Mouse (Mus musculus) common myeloid progenitor, adult 5-6 weeks (primary cell): ENCODE results near the gene Polg2. TPM values are rescaled to one million over a fixed set of nuclear protein-coding genes. Genes with fewer than 3 reads are reported as not detected.
"Not testable (repeated sequence)": the region's sequence is repeated elsewhere in the genome, so short reads cannot be mapped to it uniquely, and the experiment has no call there.

Source experiments
- ATAC-seq: replicated peaks from 2 replicates; pipeline ENCODE4 v1.8.0; 2016; ENCODE audit warnings: low read depth, mild to moderate bottlenecking, moderate TSS enrichment, inconsistent platforms; ENCODE audit not compliant: poor library complexity, severe bottlenecking
- total RNA-seq: library from RNA; stranded (forward); fragments of 200-1000, 187-1606 nt; gene quantifications from 2 replicates; pipeline ENCODE4 v1.2.3, GENCODE M21; 2017

Polg2 gene
- total RNA-seq, result 12.6 and 16.8 TPM in 2 replicates

DNA sequence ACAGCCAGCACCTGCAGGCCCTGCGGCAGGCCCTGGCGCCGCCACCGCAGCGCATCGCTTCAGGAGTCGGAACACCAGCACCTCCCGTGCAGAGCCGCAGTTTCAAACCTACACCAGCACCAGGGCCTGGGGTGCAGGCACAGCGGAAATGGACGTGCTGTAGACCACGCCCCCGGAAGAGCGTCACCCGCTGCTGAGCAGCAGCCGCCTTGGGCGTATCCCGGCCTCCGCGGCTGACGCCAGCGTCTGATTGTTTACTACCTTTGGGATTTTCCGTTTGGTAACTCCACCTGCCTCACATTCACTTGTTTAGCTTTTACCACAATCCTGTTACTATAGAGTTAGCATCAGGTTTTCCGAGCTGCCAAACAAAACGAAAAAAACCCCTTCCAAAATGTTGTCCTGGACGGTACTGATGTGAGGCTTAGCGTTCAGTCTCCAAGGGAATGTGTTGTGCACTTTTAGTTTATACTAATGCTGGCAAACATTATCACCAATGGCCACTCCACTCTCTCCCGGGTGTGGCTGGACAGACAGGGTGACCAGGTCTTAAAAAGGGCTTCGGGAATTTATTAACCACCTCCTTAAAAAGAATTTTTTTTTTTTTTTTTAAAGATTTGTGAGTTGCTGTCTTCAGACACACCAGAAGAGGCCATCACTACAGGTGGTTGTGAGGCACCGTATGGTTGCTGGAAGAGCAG is at the start of gene Polg2:
Polg2 (minus strand) TSS at position 150 of the 701 bp plus-strand sequence.
- ATAC-seq, result peak; percentile 80

DNA sequence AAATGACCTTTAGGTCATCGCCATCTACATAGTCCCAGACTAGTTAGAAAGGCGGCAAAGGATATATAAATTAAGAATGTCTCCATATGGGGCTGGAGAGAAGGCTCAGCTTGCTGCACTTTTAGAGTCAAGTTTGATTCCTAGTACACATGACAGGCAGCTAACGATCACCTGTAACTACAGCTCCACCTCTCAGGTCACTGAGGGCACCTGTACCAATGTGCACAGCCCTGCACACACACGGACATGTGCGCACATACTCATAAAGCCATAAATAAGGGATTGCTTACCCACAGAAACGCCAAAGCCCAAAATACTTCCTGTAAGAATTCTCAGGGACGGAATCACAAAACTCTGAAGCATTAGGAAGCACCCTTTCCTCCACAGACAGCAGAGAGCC is 48.7 kb upstream of the Polg2 start:
- ATAC-seq, result no peak

DNA sequence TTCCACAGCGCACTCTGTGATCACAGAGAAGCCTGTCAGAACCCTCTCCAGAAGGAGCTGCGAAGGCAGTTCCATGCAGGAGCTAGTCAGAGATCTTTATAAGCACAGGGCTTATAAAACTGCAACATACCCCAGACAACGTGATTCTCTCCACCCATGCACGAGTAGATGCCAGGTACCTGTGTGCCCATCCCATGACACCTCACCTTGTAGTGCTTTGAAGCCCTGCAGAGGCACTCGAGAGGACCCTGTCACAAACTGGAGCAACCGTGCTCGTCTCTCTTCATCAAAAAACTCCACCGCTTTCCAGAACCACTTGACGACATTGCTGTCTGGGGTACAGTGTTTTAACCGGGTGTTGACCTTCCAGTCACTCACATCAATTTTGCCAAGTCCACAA is 45.1 kb upstream of the Polg2 start:
- ATAC-seq, result no peak

DNA sequence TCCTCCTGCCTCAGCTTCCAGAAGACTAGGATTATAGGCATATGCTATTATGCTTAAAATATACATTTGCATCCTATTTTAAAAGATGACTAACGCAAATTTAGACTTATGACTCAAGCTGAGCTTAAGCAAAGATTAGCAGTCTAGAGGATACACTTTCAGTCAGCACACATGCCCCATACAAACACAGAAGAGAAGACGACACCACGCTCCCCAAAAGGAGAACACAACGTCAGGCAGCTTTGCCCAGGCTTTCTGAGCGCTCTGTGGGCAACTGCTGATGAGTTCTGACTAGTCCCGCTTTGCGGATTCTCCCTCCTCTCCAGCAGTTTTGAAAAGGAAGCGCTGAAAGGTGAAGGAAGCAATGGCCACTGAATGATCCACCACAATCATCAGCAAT is 44.4 kb upstream of the Polg2 start:
- ATAC-seq, result no peak

DNA sequence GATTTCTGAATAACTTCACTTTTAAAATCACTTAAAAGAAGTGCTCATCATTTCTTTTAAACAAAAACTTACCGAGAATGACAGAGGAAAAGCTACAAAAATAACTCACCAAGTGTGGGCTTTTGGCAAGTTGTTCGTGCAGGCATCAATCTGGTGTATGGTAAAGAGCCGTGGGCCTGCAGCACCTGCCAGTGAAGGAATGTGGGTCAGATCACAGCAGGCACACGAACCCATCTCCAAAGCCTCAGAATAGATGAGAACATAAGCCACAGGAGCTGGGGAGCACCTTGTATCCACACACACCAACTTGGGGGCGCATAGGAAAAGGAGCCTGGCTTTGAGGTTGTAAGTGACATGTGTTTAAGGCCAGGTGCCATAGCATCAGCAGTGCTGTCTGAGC is 43.6 kb upstream of the Polg2 start:
- ATAC-seq, result no peak

DNA sequence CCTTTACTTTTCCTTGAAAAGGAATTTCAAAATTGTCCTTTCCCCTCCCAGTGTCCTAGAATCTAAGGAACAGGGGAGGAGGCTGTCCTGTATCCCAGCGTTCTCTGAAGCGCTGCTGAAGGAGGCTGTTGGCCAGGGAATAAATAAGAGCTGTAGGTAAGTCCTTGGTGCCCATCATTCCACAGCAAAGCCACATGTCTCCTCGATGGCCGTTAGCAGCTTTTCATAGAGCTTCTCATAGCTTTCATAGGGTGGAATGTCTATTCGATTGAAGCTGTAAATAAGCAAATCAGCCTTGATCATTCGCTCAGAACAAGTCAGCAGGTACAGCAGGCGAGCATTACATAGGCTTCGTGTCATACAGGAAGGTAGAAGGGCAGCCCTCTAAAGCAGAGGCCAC is 43.2 kb upstream of the Polg2 start:
- ATAC-seq, result no peak

DNA sequence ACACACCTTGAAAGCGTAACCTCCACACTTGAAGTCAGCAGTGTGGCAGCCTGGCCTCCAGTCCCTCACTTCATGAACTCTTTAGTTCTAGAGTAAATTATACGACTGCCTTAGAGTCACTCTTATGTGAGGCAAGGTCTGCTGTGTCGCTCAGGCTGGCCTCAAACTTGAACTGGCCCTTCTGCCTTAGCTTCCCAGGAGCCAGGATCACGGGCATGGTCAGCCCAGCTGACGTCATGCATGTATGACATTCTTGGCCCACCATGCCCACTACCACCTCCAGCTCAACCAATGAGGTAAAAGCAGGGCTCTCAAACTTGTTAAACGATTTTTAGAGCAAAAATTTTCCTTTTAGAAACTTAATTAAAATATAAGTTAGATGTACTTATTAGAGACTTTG is 42.1 kb upstream of the Polg2 start:
- ATAC-seq, result no peak

DNA sequence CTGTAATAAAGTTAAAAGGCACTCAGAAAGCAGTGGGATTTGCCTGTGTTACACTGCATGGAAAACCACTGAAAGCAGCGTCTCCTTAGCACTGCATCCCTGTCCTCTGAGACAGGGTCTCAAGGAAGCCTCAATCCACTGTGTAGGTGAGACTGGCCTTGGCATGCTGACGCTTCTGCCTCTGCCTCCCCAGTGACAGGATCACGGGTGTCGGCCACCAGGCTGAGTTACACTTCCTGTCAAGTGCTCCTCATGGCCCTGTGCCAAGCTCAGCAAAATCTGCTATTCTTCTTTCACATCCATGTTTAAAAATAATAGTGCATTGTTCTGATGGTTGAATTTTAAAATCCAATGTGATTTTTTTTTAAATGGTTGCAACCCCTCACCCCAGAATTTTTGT is 41.6 kb upstream of the Polg2 start:
- 0 out of 2 replicates have a peak, but pooled peaks have one; percentile 29 for ATAC-seq

DNA sequence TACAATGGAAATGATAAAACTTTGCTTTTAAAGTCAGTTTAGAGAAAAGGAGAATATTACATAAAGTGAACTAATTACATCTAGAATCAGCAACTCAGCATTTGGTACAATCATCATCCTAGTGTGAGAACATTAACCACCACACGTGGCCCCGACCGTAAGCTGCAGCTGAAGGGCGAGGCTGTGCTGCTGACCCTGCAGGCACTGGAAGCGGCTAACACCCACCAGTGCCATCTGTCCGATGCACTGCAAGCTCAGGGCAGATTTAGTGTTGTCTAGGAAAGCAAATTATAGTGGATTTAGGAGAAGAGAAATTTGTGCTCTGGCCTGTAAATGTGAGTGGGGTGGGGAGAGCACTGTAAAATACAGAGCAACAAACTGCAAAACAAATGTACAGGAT is 40.9 kb upstream of the Polg2 start:
- ATAC-seq, result no peak

DNA sequence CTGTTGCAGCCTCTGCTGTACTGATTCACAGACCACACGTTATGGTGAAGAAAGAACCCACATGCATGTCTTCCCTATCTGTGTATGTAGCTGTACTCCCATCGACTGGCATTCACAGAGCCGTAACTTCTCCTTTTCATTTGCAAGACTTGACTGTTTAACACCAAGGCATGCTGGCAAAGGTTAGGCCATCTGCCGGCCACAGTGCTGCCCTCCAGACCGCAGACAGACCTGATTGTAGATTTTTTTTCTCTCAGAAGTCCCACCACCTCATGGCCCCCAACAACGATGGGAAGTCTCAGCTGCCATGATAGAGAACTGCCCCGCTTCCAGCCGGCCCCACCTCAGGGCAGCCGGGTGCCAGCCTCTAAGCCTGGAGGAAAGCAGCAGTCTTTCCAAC is 40.3 kb upstream of the Polg2 start:
- ATAC-seq, result peak; percentile 78

DNA sequence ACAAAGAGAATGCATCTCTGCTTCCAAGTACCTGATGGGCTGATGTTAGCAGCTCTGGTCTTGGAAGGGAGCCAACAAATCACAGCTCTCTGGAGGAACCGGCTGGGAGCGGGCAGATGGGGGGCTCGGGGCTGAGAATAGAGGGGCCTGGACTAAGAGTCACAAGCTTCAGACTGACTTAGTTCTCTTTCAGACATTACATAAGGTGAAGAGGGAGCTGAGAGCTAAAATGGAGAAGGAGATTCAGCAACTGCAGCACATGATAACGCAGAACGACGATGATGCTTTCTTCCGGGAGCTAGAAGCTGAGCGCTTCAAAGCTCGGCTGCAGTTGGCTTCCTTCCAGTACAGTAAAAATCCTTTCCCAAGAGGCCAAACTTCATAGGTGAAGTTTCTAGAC is 39.0 kb upstream of the Polg2 start:
- ATAC-seq, result no peak

DNA sequence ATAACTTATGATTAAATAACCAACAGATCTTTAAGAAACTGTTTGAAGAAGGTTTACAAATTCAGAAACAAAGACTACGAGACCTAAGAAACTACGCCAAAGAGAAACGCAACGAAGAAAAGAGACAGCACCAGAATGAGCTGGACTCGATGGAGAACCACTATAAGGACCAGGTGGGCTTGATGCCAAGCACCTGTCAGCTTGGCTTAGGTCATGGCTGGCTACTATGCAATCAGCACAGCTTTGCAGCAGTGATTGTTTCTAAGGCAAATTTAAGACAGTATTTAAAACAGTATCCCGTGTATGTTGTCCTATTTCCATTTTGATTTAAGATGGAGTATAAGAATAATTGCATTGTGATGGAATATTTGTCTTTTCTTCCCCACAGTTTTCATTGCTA is 38.5 kb upstream of the Polg2 start:
- no peak for ATAC-seq

DNA sequence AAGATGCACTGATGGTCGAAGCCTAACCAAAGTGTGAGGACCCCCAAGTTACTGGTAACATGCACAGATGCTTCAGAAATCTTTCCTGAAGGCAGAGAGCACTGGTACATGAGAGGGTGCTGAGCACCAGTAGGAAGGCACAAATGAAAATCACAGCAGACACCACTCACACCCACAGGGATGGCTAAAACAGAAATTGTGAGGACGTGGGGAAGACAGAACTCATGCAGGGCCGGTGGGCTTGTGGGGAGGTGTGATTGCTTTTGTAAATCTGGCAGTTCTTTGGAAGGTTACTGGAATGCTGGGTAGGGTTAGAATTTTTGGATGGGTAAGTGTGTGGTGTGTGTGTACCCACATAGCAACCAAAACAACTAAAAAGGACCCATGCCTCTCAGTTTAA is 37.8 kb upstream of the Polg2 start:
- ATAC-seq, result no peak

DNA sequence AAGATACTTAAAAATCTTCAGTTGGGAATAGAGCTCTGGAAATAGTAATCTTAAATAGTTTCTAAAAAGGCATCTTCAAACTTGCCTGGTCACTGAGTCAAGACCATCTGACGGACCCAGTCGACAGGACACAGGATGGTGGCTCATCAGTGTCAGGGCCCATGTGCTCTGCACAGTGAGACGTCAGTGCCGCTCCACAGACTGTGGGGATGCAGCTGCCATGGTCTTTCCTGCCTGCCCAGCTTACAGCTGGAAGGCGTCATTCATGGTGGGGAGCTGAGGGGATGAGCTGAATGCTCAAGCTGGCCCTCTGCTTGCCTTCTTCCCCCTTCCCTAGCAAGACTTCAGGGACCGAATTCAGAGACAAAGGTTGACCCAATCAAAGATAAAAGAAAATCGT is 37.0 kb upstream of the Polg2 start:
- no peak for ATAC-seq

DNA sequence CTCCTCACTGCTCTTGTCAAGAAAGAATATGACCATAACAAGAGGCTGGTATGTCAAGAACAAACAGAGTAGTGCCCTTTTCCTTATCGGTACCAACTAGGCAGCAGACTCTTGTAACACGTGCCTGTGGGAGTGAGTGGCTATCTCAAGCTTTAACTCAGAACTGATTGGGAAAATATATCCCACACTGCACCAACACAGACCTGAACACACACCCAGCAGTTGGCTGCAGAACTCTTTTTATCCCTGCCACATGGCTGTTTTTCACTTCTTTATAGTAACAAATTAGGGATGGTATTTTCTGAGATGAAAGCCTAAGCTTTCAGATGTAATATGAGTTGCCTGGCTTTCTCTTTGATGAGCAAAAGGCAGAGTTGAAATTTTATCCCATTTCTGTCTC is 36.4 kb upstream of the Polg2 start:
- ATAC-seq, result no peak

DNA sequence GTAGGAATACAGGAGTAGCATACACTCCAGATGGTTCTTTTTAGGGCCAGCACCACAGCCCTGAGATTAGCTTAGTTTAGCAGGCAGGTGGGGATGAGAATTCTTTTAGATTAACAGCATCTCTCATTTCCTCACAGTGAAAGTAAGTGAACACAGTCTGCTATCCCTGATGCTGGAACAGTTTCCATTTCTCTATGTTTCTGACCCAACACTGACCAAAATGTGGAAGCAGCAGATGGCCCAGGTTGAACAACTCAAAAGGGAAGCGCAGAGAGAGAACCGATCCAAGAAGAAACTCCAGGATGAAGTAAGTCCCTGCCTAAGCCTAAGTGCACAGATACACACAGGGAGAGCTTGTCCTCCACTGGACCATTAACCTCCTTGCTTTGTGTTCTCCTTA is 36.0 kb upstream of the Polg2 start:
- no peak for ATAC-seq

DNA sequence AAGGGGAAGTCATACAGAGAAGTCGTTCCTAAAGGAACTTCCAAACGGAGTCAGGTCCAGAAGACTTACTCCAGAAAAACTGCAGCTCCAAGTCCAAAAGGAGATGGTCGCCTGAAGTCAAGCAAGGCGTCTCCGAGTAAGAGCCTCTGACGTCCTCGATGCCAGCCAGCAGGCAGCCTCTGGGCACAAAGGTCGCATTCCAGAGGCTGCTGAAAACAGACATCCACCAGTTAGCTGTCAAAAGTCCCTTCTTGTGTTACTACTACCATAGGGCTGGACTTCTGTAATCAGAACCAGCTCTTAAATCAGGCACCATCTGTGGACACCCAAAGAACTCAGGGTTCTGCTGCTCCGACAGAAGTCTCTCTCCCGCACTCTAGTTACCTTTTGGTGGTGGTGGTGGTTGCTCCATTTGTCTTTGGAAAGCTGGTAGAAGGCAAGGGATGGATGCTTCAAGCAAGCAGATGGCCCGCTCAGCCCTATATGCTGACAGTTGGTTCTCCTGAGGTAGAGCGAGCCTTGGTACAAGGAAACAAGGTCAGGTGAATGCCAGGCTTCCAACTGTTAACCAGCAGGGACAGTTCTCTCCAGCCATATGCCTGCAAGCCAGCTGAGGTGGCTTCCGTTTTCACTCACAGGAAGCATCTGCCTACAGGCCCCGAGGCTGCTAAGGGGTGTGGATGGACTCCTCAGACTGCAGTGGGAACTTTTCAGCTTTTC is 35.4 kb upstream of the Polg2 start:
- ATAC-seq, result no peak

DNA sequence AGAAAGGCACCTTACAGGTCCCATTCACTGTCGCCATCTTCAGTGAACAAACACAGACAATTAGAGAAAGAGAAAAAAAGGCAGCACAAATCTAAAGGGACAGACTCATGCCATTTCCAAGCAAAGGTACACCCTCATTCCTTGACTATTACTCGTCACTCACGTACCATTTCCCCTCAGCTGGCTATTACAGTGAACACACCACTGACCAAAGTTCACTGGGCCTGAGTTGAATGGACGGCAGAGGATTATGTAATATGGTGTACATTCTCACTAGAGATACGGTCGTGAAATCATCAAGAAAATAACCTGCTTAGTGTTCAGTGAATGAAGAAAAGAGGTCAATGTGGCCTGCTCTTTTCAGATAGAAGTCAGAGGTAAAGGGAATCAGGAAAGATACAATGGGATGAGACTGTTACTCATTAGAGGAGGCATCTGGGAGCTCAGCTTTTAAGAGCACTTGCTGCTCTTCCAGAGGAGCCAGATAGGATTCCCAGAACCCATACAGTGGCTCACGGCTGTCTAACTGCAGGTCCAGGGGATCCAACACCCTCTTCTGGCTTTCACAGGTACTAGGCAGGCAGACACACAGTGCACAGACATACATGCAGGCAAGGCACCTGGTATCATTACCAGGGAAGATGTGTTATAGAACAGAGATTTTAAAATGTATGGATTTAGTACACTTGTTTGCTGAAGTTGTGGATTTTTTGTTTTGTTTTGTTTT is 33.2 kb upstream of the Polg2 start:
- no peak for ATAC-seq

DNA sequence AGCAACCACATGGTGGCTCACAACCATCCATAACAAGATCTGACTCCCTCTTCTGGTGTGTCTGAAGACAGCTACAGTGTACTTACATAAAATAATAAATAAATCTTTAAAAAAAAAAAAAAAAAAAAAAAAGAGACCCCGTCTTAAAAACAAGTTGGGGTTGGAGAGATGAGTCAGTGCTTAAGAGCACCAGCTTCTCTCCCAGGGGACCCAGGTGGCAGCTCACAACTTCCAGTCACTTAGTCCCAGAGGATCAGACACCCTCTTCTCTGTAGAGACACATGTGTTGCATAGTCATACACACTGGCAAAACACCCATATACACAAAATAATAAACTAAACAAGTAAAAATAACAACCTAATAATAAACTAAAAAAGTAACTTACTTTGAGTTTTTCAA is 28.1 kb upstream of the Polg2 start:
- ATAC-seq, result not testable (repeated sequence)

DNA sequence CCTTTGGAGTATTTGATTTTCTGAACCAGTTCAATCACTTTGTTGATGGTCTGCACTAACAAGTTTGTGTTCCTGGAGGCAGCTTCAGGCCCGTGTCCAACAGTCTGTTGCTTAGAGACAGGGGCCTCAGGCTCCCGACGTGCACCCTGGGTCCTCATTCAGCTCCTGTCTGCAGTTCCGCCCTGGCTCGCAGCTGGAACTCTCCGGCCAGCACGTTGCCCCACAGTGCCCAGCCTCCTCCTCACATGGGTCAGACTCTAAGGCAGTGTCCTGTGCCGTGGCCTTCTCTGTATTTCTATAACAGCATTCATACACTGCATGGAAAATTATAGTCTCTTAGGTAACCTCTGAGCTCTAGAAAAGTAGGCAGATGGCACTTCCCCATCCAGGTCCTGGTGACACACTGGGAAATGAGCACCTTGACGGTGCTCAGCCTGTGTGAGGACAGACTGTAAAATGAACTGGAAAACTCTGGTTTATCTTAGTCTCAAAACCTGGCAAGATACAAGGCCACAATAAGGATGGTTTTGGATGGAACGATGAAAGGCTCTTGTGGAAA is 22.8 kb upstream of the Polg2 start:
- no peak for ATAC-seq

DNA sequence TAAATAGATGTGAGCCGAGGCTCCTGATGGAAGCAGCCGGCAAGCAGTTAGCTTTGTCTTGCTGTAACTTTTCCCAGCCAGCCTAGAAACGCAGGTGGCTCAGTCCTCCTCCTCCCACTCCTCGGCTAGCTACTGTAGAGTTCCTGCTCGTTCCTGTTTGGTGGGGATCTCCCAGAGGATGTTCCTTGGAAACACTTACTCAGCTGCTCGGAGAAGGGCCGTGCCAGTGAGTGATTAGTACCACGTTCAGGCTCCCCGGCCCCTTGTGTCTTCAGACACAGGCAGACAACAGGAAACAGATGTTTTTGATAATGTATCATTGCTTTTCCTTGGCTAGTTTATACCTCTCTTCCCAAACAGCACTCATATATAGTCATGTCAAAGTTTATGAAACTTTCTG is 16.3 kb upstream of the Polg2 start:
- no peak for ATAC-seq
